Mouse (Mus musculus): ENCODE measurements around the gene Ttc41. TPM values are rescaled to one million over a fixed set of nuclear protein-coding genes. Genes with fewer than 3 reads are reported as not detected.

Gene Ttc41
- polyA plus RNA-seq, 1 experiment from 2014 or later: 0.69 TPM

- Histone ChIP-seq H3K4me2 (no peak overlapping the region), H3K4me1 (0 out of 2 replicates have a peak, but pooled peaks cover 4% of the 10 kb centered on the region), H3K36me3 (no peaks in the 10 kb centered on the region), H3K9ac (no peak overlapping the region), H3K9me3 (no peaks in the 10 kb centered on the region), H3K27ac (no peak overlapping the region), H3K4me3 (no peak overlapping the region), H3K27me3 (no peaks in the 10 kb centered on the region)
- 46% methylated on average over 5 of the region's 5 CpGs for WGBS
- ATAC-seq (ENCODE audit: insufficient number of reproducible peaks, low FRiP score, low TSS enrichment, low read depth): no peak
These were observed 82.6 kb downstream of the Ttc41 start for GRCm38 (mm10) chr10:86788193-86788592.

- Histone ChIP-seq H3K4me1 (0 out of 2 replicates have a peak, but pooled peaks cover 7% of the 10 kb centered on the region), H3K27me3 (no peaks in the 10 kb centered on the region), H3K9ac (no peak overlapping the region), H3K9me3 (no peaks in the 10 kb centered on the region), H3K4me2 (no peak overlapping the region), H3K36me3 (no peaks in the 10 kb centered on the region), H3K4me3 (no peak overlapping the region), H3K27ac (no peak overlapping the region)
- no peak for ATAC-seq (ENCODE audit: insufficient number of reproducible peaks, low FRiP score, low TSS enrichment, low read depth)
- WGBS: 81% methylated on average over 7 of the region's 7 CpGs
These were observed 83.6 kb downstream of the Ttc41 start for GRCm38 (mm10) chr10:86789146-86789672.

GRCm38 (mm10) chr10:86791507-86792184, 86.0 kb downstream of the Ttc41 start:
- no peak for ATAC-seq (ENCODE audit: insufficient number of reproducible peaks, low FRiP score, low TSS enrichment, low read depth)
- 0 out of 2 replicates have a peak, but pooled peaks cover 7% of the 10 kb centered on the region for H3K4me1 ChIP-seq
- 68% methylated on average over 7 of the region's 7 CpGs for WGBS
- no peaks in the 10 kb centered on the region for H3K36me3 ChIP-seq
- H3K9ac ChIP-seq: no peak overlapping the region
- no peak overlapping the region for H3K27ac ChIP-seq
- no peak overlapping the region for H3K4me2 ChIP-seq
- no peak overlapping the region for H3K4me3 ChIP-seq
- H3K9me3 ChIP-seq: no peaks in the 10 kb centered on the region
- no peaks in the 10 kb centered on the region for H3K27me3 ChIP-seq

- H3K36me3 ChIP-seq: no peaks in the 10 kb centered on the region
- 65% methylated on average over 2 of the region's 2 CpGs for WGBS
- H3K27ac ChIP-seq: no peak overlapping the region
- no peaks in the 10 kb centered on the region for H3K27me3 ChIP-seq
- H3K4me3 ChIP-seq: no peak overlapping the region
- H3K9me3 ChIP-seq: no peaks in the 10 kb centered on the region
- H3K4me2 ChIP-seq: no peak overlapping the region
- no peak for ATAC-seq (ENCODE audit: insufficient number of reproducible peaks, low FRiP score, low TSS enrichment, low read depth)
- no peak overlapping the region for H3K9ac ChIP-seq
- 0 out of 2 replicates have a peak, but pooled peaks cover 7% of the 10 kb centered on the region for H3K4me1 ChIP-seq
These were observed 87.9 kb downstream of the Ttc41 start for GRCm38 (mm10) chr10:86793509-86793951.

- Histone ChIP-seq H3K27ac (no peak overlapping the region), H3K4me2 (no peak overlapping the region), H3K4me3 (no peak overlapping the region), H3K36me3 (no peaks in the 10 kb centered on the region), H3K4me1 (0 out of 2 replicates have a peak, but pooled peaks cover 7% of the 10 kb centered on the region), H3K27me3 (no peaks in the 10 kb centered on the region), H3K9me3 (no peaks in the 10 kb centered on the region), H3K9ac (no peak overlapping the region)
- 87% methylated on average over 4 of the region's 4 CpGs for WGBS
- no peak for ATAC-seq (ENCODE audit: insufficient number of reproducible peaks, low FRiP score, low TSS enrichment, low read depth)
These were observed 88.6 kb downstream of the Ttc41 start for GRCm38 (mm10) chr10:86794196-86794595.

- H3K36me3 ChIP-seq: no peaks in the 10 kb centered on the region
- H3K27me3 ChIP-seq: no peaks in the 10 kb centered on the region
- no peaks in the 10 kb centered on the region for H3K9me3 ChIP-seq
- no peak for ATAC-seq (ENCODE audit: insufficient number of reproducible peaks, low FRiP score, low TSS enrichment, low read depth)
- H3K4me3 ChIP-seq: no peak overlapping the region
- 0 out of 2 replicates have a peak, but pooled peaks cover 7% of the 10 kb centered on the region for H3K4me1 ChIP-seq
- WGBS: 92% methylated on average over 9 of the region's 9 CpGs
- no peak overlapping the region for H3K9ac ChIP-seq
- no peak overlapping the region for H3K4me2 ChIP-seq
- no peak overlapping the region for H3K27ac ChIP-seq
These were observed 89.4 kb downstream of the Ttc41 start for GRCm38 (mm10) chr10:86794794-86795535.

GRCm38 (mm10) chr10:86796073-86796741, 90.6 kb downstream of the Ttc41 start:
- Histone ChIP-seq H3K27me3 (no peaks in the 10 kb centered on the region), H3K4me2 (no peak overlapping the region), H3K27ac (no peak overlapping the region), H3K4me3 (no peak overlapping the region), H3K36me3 (no peaks in the 10 kb centered on the region), H3K9ac (no peak overlapping the region), H3K9me3 (no peaks in the 10 kb centered on the region), H3K4me1 (0 out of 2 replicates have a peak, but pooled peaks cover 7% of the 10 kb centered on the region)
- ATAC-seq (ENCODE audit: insufficient number of reproducible peaks, low FRiP score, low TSS enrichment, low read depth): no peak
- 91% methylated on average over 5 of the region's 5 CpGs for whole genome bisulfite sequencing

- no peak overlapping the region for H3K4me3 ChIP-seq
- no peak overlapping the region for H3K27ac ChIP-seq
- H3K4me2 ChIP-seq: no peak overlapping the region
- peaks cover 2% of the 10 kb centered on the region; the same call in 1 of the 2 replicates for H3K36me3 ChIP-seq
- WGBS: 94% methylated on average over 1 of the region's 1 CpGs
- H3K9me3 ChIP-seq: no peaks in the 10 kb centered on the region
- H3K27me3 ChIP-seq: 0 out of 2 replicates have a peak, but pooled peaks cover 2% of the 10 kb centered on the region
- no peak overlapping the region for H3K9ac ChIP-seq
- peaks cover 3% of the 10 kb centered on the region; the same call in 1 of the 2 replicates for H3K4me1 ChIP-seq
- no peak for ATAC-seq (ENCODE audit: insufficient number of reproducible peaks, low FRiP score, low TSS enrichment, low read depth)
These were observed 101.8 kb downstream of the Ttc41 start for GRCm38 (mm10) chr10:86807362-86807761.

GRCm38 (mm10) chr10:86808013-86808758, 102.6 kb downstream of the Ttc41 start:
- Histone ChIP-seq H3K27ac (no peak overlapping the region), H3K27me3 (0 out of 2 replicates have a peak, but pooled peaks cover 3% of the 10 kb centered on the region), H3K9ac (no peak overlapping the region), H3K4me2 (no peak overlapping the region), H3K9me3 (no peaks in the 10 kb centered on the region), H3K36me3 (peaks cover 2% of the 10 kb centered on the region; the same call in 1 of the 2 replicates), H3K4me1 (peaks cover 3% of the 10 kb centered on the region; the same call in 1 of the 2 replicates), H3K4me3 (no peak overlapping the region)
- WGBS: 71% methylated on average over 15 of the region's 15 CpGs
- no peak for ATAC-seq (ENCODE audit: insufficient number of reproducible peaks, low FRiP score, low TSS enrichment, low read depth)

- Histone ChIP-seq H3K27me3 (0 out of 2 replicates have a peak, but pooled peaks cover 3% of the 10 kb centered on the region), H3K4me2 (no peak overlapping the region), H3K27ac (no peak overlapping the region), H3K9me3 (no peaks in the 10 kb centered on the region), H3K36me3 (peaks cover 2% of the 10 kb centered on the region; the same call in 1 of the 2 replicates), H3K4me3 (no peak overlapping the region), H3K9ac (no peak overlapping the region), H3K4me1 (peaks cover 3% of the 10 kb centered on the region; the same call in 1 of the 2 replicates)
- 76% methylated on average over 9 of the region's 9 CpGs for WGBS
- no peak for ATAC-seq (ENCODE audit: insufficient number of reproducible peaks, low FRiP score, low TSS enrichment, low read depth)
These were observed 104.4 kb downstream of the Ttc41 start for GRCm38 (mm10) chr10:86810000-86810399.

- Histone ChIP-seq H3K9me3 (no peaks in the 10 kb centered on the region), H3K27me3 (0 out of 2 replicates have a peak, but pooled peaks cover 3% of the 10 kb centered on the region), H3K4me1 (peaks cover 3% of the 10 kb centered on the region; the same call in 1 of the 2 replicates), H3K9ac (no peak overlapping the region), H3K36me3 (peaks cover 2% of the 10 kb centered on the region; the same call in 1 of the 2 replicates), H3K4me2 (no peak overlapping the region), H3K27ac (no peak overlapping the region), H3K4me3 (no peak overlapping the region)
- no peak for ATAC-seq (ENCODE audit: insufficient number of reproducible peaks, low FRiP score, low TSS enrichment, low read depth)
- WGBS: 92% methylated on average over 5 of the region's 5 CpGs
These were observed 105.0 kb downstream of the Ttc41 start for GRCm38 (mm10) chr10:86810612-86811011.

Data from limb, embryonic 15.5 days (tissue).